Mouse (Mus musculus) mouse trophoblast stem cell (cell line): ENCODE measurements around the gene Tubg1.

Source experiments
- in situ Hi-C, 2 experiments: fragments of 300-500 bp; cut with MseI, MboI; formaldehyde crosslinking; loops; 2 replicates in 1 of 2; 3 replicates in 1 of 2; pipeline ENCODE4 v1.15.1; 2025

Tubg1 gene

GRCm38 (mm10) chr11:101119761-101120544, at the start of gene Tubg1, which contains the start of gene Retreg3:
Gene Tubg1 (plus strand): TSS chr11:101119938.
Gene Retreg3 (minus strand): TSS chr11:101119893.
- in situ Hi-C loops: no loop called here

- in situ Hi-C loops: no loop called here
Measured at GRCm38 (mm10) chr11:101070189-101070527, 49.6 kb upstream of the Tubg1 start.

- in situ Hi-C loops: no loop called here
Measured at GRCm38 (mm10) chr11:101070987-101071386, 48.8 kb upstream of the Tubg1 start.

- in situ Hi-C loops: no loop called here
Measured at GRCm38 (mm10) chr11:101071810-101072428, 47.8 kb upstream of the Tubg1 start.

GRCm38 (mm10) chr11:101078121-101078520, 41.6 kb upstream of the Tubg1 start, which contains the start of gene Hsd17b1:
Gene Hsd17b1 (plus strand): TSS chr11:101078411.
- in situ Hi-C loops: no loop called here

- in situ Hi-C loops: no loop called here
Measured at GRCm38 (mm10) chr11:101079746-101080145, 40.0 kb upstream of the Tubg1 start.

GRCm38 (mm10) chr11:101080421-101080820, 39.3 kb upstream of the Tubg1 start:
- in situ Hi-C loops: no loop called here

- in situ Hi-C loops: no loop called here
Measured at GRCm38 (mm10) chr11:101081659-101082058, 38.1 kb upstream of the Tubg1 start.

- in situ Hi-C loops: no loop called here
Measured at GRCm38 (mm10) chr11:101082208-101083082, 37.3 kb upstream of the Tubg1 start, which contains the start of gene Coasy. Gene Coasy (plus strand): TSS chr11:101082565.

- in situ Hi-C loops: no loop called here
Measured at GRCm38 (mm10) chr11:101083083-101083697, 36.5 kb upstream of the Tubg1 start.

- in situ Hi-C loops: no loop called here
Measured at GRCm38 (mm10) chr11:101084246-101084645, 35.5 kb upstream of the Tubg1 start.

- in situ Hi-C loops: no loop called here
Measured at GRCm38 (mm10) chr11:101084811-101085210, 34.9 kb upstream of the Tubg1 start.

GRCm38 (mm10) chr11:101085617-101086322, 34.0 kb upstream of the Tubg1 start:
- in situ Hi-C loops: no loop called here

GRCm38 (mm10) chr11:101086323-101086674, 33.4 kb upstream of the Tubg1 start:
- in situ Hi-C loops: no loop called here

GRCm38 (mm10) chr11:101086756-101087681, 32.7 kb upstream of the Tubg1 start, which contains the start of gene Mlx:
Gene Mlx (plus strand): TSS chr11:101087277.
- in situ Hi-C loops: no loop called here

- in situ Hi-C loops: no loop called here
Measured at GRCm38 (mm10) chr11:101087682-101088055, 32.1 kb upstream of the Tubg1 start.

GRCm38 (mm10) chr11:101089931-101090330, 29.8 kb upstream of the Tubg1 start:
- in situ Hi-C loops: no loop called here

- in situ Hi-C loops: no loop called here
Measured at GRCm38 (mm10) chr11:101094930-101095313, 24.8 kb upstream of the Tubg1 start.

- in situ Hi-C loops: no loop called here
Measured at GRCm38 (mm10) chr11:101095314-101096024, 24.3 kb upstream of the Tubg1 start, which contains the start of gene Psmc3ip. Gene Psmc3ip (minus strand): TSS chr11:101095436.
